Mouse (Mus musculus) midbrain, embryonic 12.5 days (tissue): ENCODE results near the gene Myrfl. TPM values are rescaled to one million over a fixed set of nuclear protein-coding genes. Genes with fewer than 3 reads are reported as not detected.
A peak's percentile ranks its signal among the peaks of the same experiment; 100 is the strongest.

Source experiments
- ATAC-seq: fragments of 200-750 bp; cut with Nextera tagmentation; 2 replicates; pipeline ENCODE4 v1.8.0; 2017; ENCODE audit warnings: low read depth, moderate TSS enrichment, moderate library complexity; ENCODE audit not compliant: low FRiP score
- H3K27ac ChIP-seq: fragments of 300-500 bp; sonication (generic); replicated peaks from 2 replicates; pipeline ENCODE4 v1.5.1; 2016; ENCODE audit warnings: mild to moderate bottlenecking
- H3K27me3 ChIP-seq: fragments of 300-500 bp; sonication (generic); 2 replicates; pipeline ENCODE4 v1.6.1; 2016; ENCODE audit warnings: mild to moderate bottlenecking
- H3K36me3 ChIP-seq: fragments of 300-500 bp; sonication (generic); 2 replicates; pipeline ENCODE4 v1.6.1; 2016
- H3K4me1 ChIP-seq: fragments of 300-500 bp; sonication (generic); 2 replicates; pipeline ENCODE4 v1.6.1; 2016
- H3K4me2 ChIP-seq: fragments of 300-500 bp; sonication (generic); replicated peaks from 2 replicates; pipeline ENCODE4 v1.6.1; 2016; ENCODE audit warnings: mild to moderate bottlenecking, moderate library complexity
- H3K4me3 ChIP-seq: fragments of 300-500 bp; sonication (generic); 2 replicates; pipeline ENCODE4 v1.5.1; 2016; ENCODE audit warnings: mild to moderate bottlenecking
- H3K9ac ChIP-seq: fragments of 300-500 bp; sonication (generic); replicated peaks from 2 replicates; pipeline ENCODE4 v1.6.1; 2016; ENCODE audit warnings: mild to moderate bottlenecking, moderate library complexity
- H3K9me3 ChIP-seq: fragments of 300-500 bp; sonication (generic); 2 replicates; pipeline ENCODE4 v1.6.1; 2016; ENCODE audit warnings: mild to moderate bottlenecking
- WGBS: fragments of 180-500 bp; shearing (Covaris S2); methylation state at CpG from one replicate; pipeline ENCODE4 v1.1.7; 2016; 5-methylcytosine and 5-hydroxymethylcytosine counted together
- polyA plus RNA-seq: library from polyadenylated mRNA; unstranded; fragments of >200 nt; fragmentation: Nextera tagmentation; extraction: Ambion mirVana; gene quantifications from 2 replicates; pipeline ENCODE4 v1.2.1, GENCODE M21; 2016

Myrfl gene
- polyA plus RNA-seq, 1 experiment from 2014 or later = 0.09 TPM

DNA sequence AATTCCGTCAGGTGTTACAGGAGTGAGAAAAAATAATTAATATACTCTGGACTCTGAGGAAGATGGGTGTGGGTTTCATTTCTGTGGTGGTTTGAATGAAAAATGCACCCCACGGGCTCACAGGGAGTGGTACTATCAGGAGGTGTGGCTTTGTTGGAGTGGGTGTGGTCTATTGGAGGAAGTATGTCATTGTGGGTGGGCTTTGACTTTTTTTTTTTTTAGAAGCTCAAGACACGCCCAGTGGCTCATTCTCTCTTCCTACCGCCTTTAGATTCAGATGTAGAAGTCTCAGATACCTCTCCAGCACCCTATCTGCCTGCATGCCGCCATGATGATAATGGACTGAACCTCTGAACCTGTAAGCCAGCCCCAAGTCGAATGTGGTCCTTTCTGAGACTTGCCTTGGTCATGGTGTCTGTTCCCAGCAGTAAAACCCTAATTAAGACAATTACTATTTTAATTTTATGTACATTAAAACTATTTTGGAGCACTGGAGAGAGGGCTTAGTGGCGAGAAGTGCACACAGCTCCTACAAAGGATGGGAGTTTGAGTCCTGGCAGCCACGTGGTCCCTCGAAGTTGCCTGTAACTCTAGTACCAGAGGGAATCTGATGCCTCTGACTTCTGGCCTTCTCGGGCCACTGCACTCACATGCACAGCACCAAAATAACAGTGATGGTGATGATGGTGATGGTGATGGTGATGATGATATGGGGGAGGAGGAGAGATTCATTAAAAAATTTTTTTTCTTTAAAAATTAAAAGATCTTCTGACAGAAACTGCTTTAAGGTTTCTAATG, 88.0 kb downstream of the Myrfl start:
- H3K4me2 ChIP-seq = no peak overlapping the region
- H3K9ac ChIP-seq = no peak overlapping the region
- no peak overlapping the region for H3K27ac ChIP-seq
- H3K36me3 ChIP-seq = no peaks in the 10 kb centered on the region
- no peaks in the 10 kb centered on the region for H3K27me3 ChIP-seq
- no peaks in the 10 kb centered on the region for H3K4me1 ChIP-seq
- no peaks in the 10 kb centered on the region for H3K9me3 ChIP-seq
- WGBS = 91% methylated on average over 10 of the region's 10 CpGs
- H3K4me3 ChIP-seq = no peak overlapping the region
- no peak for ATAC-seq

GRCm38 (mm10) chr10:116802178-116802794, 94.4 kb downstream of the Myrfl start:
- H3K36me3 ChIP-seq = no peaks in the 10 kb centered on the region
- peak; percentile 60; the same call in 1 of the 2 replicates for ATAC-seq
- H3K27ac ChIP-seq = 0 out of 2 replicates have a peak overlapping the region, but pooled peaks have one; percentile 35

DNA sequence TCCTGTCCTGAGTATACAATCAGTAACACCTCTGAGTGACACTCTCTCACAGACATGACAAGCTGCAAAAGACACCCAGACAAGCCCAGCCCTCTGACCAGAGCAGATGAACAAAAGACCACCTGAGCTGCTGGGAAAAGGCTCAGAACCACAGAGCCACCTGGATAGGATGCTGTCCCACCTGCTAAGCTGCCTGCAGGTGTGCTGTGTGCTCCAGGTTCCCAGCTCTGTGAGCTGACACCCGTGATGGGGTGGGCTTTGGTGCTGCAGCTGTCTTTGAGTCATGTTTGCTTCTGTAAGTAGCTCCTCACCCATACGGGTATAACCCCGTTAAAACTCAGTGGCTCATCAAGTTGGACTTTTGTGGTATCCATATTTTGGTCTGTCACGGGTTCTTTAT, 95.4 kb downstream of the Myrfl start:
- Histone ChIP-seq H3K9me3 (no peaks in the 10 kb centered on the region), H3K4me3 (no peak overlapping the region), H3K27me3 (no peaks in the 10 kb centered on the region), H3K36me3 (no peaks in the 10 kb centered on the region), H3K27ac (no peak overlapping the region), H3K9ac (no peak overlapping the region), H3K4me2 (no peak overlapping the region), H3K4me1 (peaks cover 7% of the 10 kb centered on the region; the same call in 1 of the 2 replicates)
- ATAC-seq = no peak
- 56% methylated on average over 4 of the region's 4 CpGs for WGBS

More at GRCm38 (mm10) chr10:116802178-116802794, 94.4 kb downstream of the Myrfl start:
- Histone ChIP-seq H3K4me2 (no peak overlapping the region), H3K4me1 (peaks cover 7% of the 10 kb centered on the region; the same call in 1 of the 2 replicates), H3K9ac (no peak overlapping the region), H3K9me3 (no peaks in the 10 kb centered on the region), H3K27me3 (no peaks in the 10 kb centered on the region), H3K4me3 (no peak overlapping the region)
- 33% methylated on average over 5 of the region's 5 CpGs for WGBS

GRCm38 (mm10) chr10:116796066-116796465, 100.7 kb downstream of the Myrfl start:
- H3K27ac ChIP-seq = no peak overlapping the region
- WGBS = 47% methylated on average over 6 of the region's 6 CpGs
- no peak overlapping the region for H3K4me2 ChIP-seq
- H3K9ac ChIP-seq = no peak overlapping the region
- H3K4me1 ChIP-seq = 0 out of 2 replicates have a peak, but pooled peaks cover 4% of the 10 kb centered on the region
- ATAC-seq = no peak
- H3K27me3 ChIP-seq = no peaks in the 10 kb centered on the region
- no peaks in the 10 kb centered on the region for H3K9me3 ChIP-seq
- no peak overlapping the region for H3K4me3 ChIP-seq
- H3K36me3 ChIP-seq = no peaks in the 10 kb centered on the region

- H3K27me3 ChIP-seq = no peaks in the 10 kb centered on the region
- H3K4me3 ChIP-seq = no peak overlapping the region
- no peaks in the 10 kb centered on the region for H3K9me3 ChIP-seq
- H3K4me2 ChIP-seq = no peak overlapping the region
- no peak overlapping the region for H3K9ac ChIP-seq
- ATAC-seq = no peak
- H3K36me3 ChIP-seq = no peaks in the 10 kb centered on the region
- no peak overlapping the region for H3K27ac ChIP-seq
- H3K4me1 ChIP-seq = 0 out of 2 replicates have a peak, but pooled peaks cover 4% of the 10 kb centered on the region
These were observed 107.6 kb downstream of the Myrfl start for GRCm38 (mm10) chr10:116789096-116789495.

GRCm38 (mm10) chr10:116788431-116788830, 108.3 kb downstream of the Myrfl start:
- ATAC-seq = no peak
- no peak overlapping the region for H3K4me2 ChIP-seq
- H3K27ac ChIP-seq = no peak overlapping the region
- no peaks in the 10 kb centered on the region for H3K27me3 ChIP-seq
- H3K4me3 ChIP-seq = no peak overlapping the region
- H3K36me3 ChIP-seq = no peaks in the 10 kb centered on the region
- H3K9me3 ChIP-seq = no peaks in the 10 kb centered on the region
- H3K4me1 ChIP-seq = 0 out of 2 replicates have a peak, but pooled peaks cover 2% of the 10 kb centered on the region
- H3K9ac ChIP-seq = no peak overlapping the region

GRCm38 (mm10) chr10:116784098-116784497, 112.6 kb downstream of the Myrfl start:
- no peak for ATAC-seq
- Histone ChIP-seq H3K4me3 (no peak overlapping the region), H3K9me3 (no peaks in the 10 kb centered on the region), H3K36me3 (no peaks in the 10 kb centered on the region), H3K9ac (no peak overlapping the region), H3K27me3 (no peaks in the 10 kb centered on the region), H3K4me2 (no peak overlapping the region), H3K4me1 (no peaks in the 10 kb centered on the region), H3K27ac (no peak overlapping the region)
- WGBS = 89% methylated on average over 6 of the region's 6 CpGs

DNA sequence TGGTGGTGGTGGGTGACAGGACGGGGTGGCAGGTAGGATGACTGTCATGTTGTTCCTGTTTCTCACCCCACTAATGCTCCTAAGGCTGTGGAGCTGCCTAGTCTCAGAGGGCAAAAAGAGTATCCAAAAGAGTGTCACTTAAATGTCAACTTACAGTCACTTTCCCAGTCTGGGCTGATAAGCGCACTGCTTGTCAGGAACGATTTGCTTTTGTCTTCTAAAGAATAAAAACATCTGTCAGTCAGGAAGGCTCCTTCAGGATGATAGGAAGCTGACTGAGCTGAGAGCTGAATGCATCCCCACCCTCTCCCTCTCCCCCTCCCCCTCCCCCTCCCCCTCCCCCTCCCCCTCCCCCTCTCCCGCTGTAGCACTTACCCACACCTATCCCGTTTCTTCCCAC, 113.7 kb downstream of the Myrfl start:
- WGBS = 73% methylated on average over 4 of the region's 5 CpGs
- no peak overlapping the region for H3K9ac ChIP-seq
- H3K36me3 ChIP-seq = no peaks in the 10 kb centered on the region
- no peaks in the 10 kb centered on the region for H3K9me3 ChIP-seq
- no peak overlapping the region for H3K4me3 ChIP-seq
- H3K4me1 ChIP-seq = no peaks in the 10 kb centered on the region
- ATAC-seq = no peak
- no peak overlapping the region for H3K4me2 ChIP-seq
- no peaks in the 10 kb centered on the region for H3K27me3 ChIP-seq
- no peak overlapping the region for H3K27ac ChIP-seq

DNA sequence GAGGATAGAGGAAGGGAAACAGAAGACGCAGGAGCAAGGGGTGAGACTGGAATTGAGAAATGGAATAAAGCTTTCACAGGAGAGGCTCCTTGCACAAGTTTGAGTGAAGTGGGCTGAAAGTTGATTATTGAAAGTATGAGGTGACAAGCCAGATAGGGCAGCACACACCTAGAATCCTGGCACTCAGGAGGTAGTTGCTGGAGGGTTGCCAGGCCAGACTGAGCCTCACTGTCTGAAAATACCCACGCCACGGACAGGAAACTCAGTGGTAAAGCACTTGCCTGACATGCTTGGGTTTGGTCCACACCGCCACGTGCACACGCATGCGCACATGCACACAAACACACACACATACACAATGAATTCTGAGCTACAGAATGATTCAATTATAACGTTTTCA, 118.8 kb downstream of the Myrfl start:
- Histone ChIP-seq H3K4me3 (no peak overlapping the region), H3K4me2 (no peak overlapping the region), H3K27ac (no peak overlapping the region), H3K9me3 (no peaks in the 10 kb centered on the region), H3K27me3 (no peaks in the 10 kb centered on the region), H3K9ac (no peak overlapping the region), H3K4me1 (0 out of 2 replicates have a peak, but pooled peaks cover 4% of the 10 kb centered on the region), H3K36me3 (no peaks in the 10 kb centered on the region)
- no peak for ATAC-seq
- WGBS = 95% methylated on average over 8 of the region's 8 CpGs

DNA sequence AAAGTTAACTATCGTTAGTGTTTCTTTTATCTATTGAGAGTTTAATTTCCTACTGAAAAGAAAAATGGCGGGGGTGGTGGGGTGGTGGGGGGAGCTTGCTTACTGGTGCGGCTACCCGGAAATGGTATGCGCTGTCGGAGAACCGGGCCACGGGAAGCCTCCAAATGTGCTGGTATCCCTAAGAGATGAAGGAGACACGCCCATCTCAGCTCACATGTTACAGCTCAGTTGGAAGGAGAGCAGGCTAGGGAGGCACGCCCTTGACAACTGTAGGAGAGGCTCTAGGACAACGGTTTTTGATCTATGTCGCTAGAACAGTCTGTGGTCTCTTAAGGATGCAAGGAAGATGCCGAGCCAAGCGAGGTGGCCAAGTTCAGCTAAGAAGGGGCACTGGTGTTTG, 119.9 kb downstream of the Myrfl start:
- Histone ChIP-seq H3K9me3 (no peaks in the 10 kb centered on the region), H3K4me2 (no peak overlapping the region), H3K27me3 (no peaks in the 10 kb centered on the region), H3K27ac (no peak overlapping the region), H3K36me3 (no peaks in the 10 kb centered on the region), H3K4me3 (no peak overlapping the region), H3K9ac (no peak overlapping the region), H3K4me1 (0 out of 2 replicates have a peak, but pooled peaks cover 4% of the 10 kb centered on the region)
- no peak for ATAC-seq
- 83% methylated on average over 14 of the region's 14 CpGs for WGBS

GRCm38 (mm10) chr10:116773846-116774750, 122.6 kb downstream of the Myrfl start:
- H3K9me3 ChIP-seq = no peaks in the 10 kb centered on the region
- H3K9ac ChIP-seq = no peak overlapping the region
- no peaks in the 10 kb centered on the region for H3K36me3 ChIP-seq
- no peak overlapping the region for H3K4me2 ChIP-seq
- no peak overlapping the region for H3K4me3 ChIP-seq
- ATAC-seq = peak; percentile 34; the same call in 1 of the 2 replicates
- H3K27ac ChIP-seq = 0 out of 2 replicates have a peak overlapping the region, but pooled peaks have one; percentile 35
- 66% methylated on average over 15 of the region's 15 CpGs for WGBS
- 0 out of 2 replicates have a peak, but pooled peaks cover 4% of the 10 kb centered on the region for H3K4me1 ChIP-seq
- no peaks in the 10 kb centered on the region for H3K27me3 ChIP-seq
